Mouse (Mus musculus) liver, adult 2 months (tissue): Measurements from ENCODE around the gene Phactr3.

ENCODE experiments used
- CTCF ChIP-seq: fragments of 200-500 bp; IDR thresholded peaks from 2 replicates; pipeline ENCODE4 v1.5.1; 2011; ENCODE audit warnings: low read depth, low read length, control low read depth
- POLR2A ChIP-seq: fragments of 200-500 bp; IDR thresholded peaks from 2 replicates; pipeline ENCODE4 v1.6.1; 2011; ENCODE audit warnings: low read length, control low read depth; ENCODE audit not compliant: insufficient read depth; ENCODE audit errors: extremely low read depth

DNA sequence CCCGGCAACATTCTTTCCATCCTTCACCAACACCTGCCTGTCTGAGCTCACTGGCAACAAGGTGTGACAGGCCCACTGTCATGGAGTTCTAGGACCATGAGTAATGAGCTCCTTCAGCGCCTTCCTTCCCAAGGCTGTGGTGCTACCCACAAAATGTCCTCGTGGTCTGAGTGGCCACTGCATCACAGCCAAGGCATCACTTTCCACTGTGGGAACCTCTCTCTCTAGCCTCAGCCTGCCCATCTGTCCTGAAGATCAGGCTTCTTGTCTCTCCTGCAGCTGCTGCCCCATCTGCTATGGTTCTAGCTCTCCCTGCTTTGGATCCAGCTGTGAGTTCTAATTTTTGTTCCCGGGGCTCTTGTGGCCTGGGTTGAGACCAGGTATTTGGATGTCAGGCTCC lies 206.0 kb downstream of the Phactr3 start:
- no peak for TF ChIP-seq CTCF
- TF ChIP-seq POLR2A: no peak
